Comparison of ENCODE assay signal across 25 mouse cellular contexts in the genomic region with DNA sequence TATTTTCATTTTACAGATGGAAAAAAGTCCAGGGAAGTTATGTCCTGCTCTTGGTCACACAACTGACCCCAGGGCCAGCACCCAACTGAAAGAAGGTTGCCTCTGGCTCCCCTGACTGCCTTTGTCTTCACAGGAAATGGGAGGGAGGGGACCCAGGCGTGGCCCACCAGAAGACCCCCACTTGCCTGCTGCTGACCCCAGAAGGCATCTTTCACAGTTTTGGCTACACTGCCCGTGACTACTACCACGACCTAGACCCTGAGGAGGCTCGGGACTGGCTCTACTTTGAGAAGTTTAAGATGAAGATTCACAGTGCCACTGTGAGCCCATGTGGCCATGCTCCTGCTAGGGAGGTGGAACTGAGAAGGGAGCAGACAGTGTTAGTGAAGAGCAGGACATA. TPM values are rescaled to one million over a fixed set of nuclear protein-coding genes. Genes with fewer than 3 reads are reported as not detected.
A peak's percentile ranks its signal among the peaks of the same experiment; 100 is the strongest.
DNase-seq lines count a peak whose midpoint lies in the region; ATAC-seq and TF ChIP-seq lines count a peak whose summit lies in the region.
"Had no signal": no experiment of that assay in that cellular context is flagged by ENCODE, and none has a peak within 500 bp of the region (broad histone marks: within the 10 kb centered on the region; RNA-seq: fewer than 3 reads in every experiment).

No protein-coding gene starts in this region.

- no peaks in the 10 kb centered on the region for H3K9me3 ChIP-seq in heart, embryonic 11.5 days (replicated peaks; ENCODE audit: control insufficient read depth, low read length)
- no peaks in the 10 kb centered on the region for H3K9me3 ChIP-seq in liver, embryonic 15.5 days (replicated peaks)
- H3K9me3 ChIP-seq: forebrain, embryonic 12.5 days; G1E; hindbrain, embryonic 13.5 days; limb, embryonic 12.5 days; midbrain, embryonic 10.5 days had no signal

- no peak overlapping the region for H3K27ac ChIP-seq in heart, embryonic 11.5 days (ENCODE audit: low read depth, low read length)
- H3K27ac ChIP-seq in kidney, adult 2 months (ENCODE audit: insufficient read depth, low read depth, low read length), result no peak overlapping the region
- peak overlapping the region; percentile 98 for H3K27ac ChIP-seq in liver, embryonic 15.5 days (replicated peaks)
- H3K27ac ChIP-seq: forebrain, embryonic 12.5 days; hindbrain, embryonic 13.5 days; limb, embryonic 12.5 days; midbrain, embryonic 10.5 days had no signal

- no peak overlapping the region for H3K4me2 ChIP-seq in heart, embryonic 11.5 days
- H3K4me2 ChIP-seq in liver, embryonic 15.5 days, result no peak overlapping the region
- H3K4me2 ChIP-seq: forebrain, embryonic 12.5 days; hindbrain, embryonic 13.5 days; limb, embryonic 12.5 days; lung, embryonic 14.5 days had no signal

- WGBS in heart, embryonic 11.5 days (ENCODE audit: insufficient replicate concordance), result 81% methylated on average over 4 of the region's 4 CpGs
- WGBS in kidney, adult 2 months, result 85% methylated on average over 4 of the region's 4 CpGs
- 71% methylated on average over 4 of the region's 4 CpGs for WGBS in liver, embryonic 15.5 days (ENCODE audit: insufficient replicate concordance)

- H3K27me3 ChIP-seq in heart, embryonic 11.5 days (ENCODE audit: control insufficient read depth, insufficient read depth, low read length), result no peaks in the 10 kb centered on the region; the same call in 1 of the 2 replicates
- H3K27me3 ChIP-seq in kidney, adult 2 months (replicated peaks; ENCODE audit: control insufficient read depth, insufficient read depth, low read length), result no peaks in the 10 kb centered on the region
- H3K27me3 ChIP-seq in liver, embryonic 15.5 days, result no peaks in the 10 kb centered on the region
- H3K27me3 ChIP-seq: forebrain, embryonic 12.5 days; hindbrain, embryonic 13.5 days; limb, embryonic 12.5 days had no signal

- ATAC-seq in heart, embryonic 11.5 days (replicated peaks; ENCODE audit: insufficient number of reproducible peaks, low FRiP score, low TSS enrichment), result no peak
- no peak for ATAC-seq in liver, embryonic 15.5 days (ENCODE audit: insufficient read depth)
- ATAC-seq: activated CD4-positive, CD25-positive, alpha-beta regulatory T cell, adult 4 months had no signal

- no peak overlapping the region for H3K4me3 ChIP-seq in heart, embryonic 11.5 days (ENCODE audit: low read depth, low read length)
- no peak overlapping the region for H3K4me3 ChIP-seq in kidney, adult 2 months (ENCODE audit: insufficient read depth, low read depth, low read length)
- H3K4me3 ChIP-seq in liver, embryonic 15.5 days (replicated peaks), result no peak overlapping the region
- H3K4me3 ChIP-seq: forebrain, embryonic 12.5 days; hindbrain, embryonic 13.5 days; limb, embryonic 12.5 days; midbrain, embryonic 10.5 days had no signal

- DNase-seq in heart, adult 11 months, result peak; percentile 90
- peak; percentile 1 for DNase-seq in kidney, adult 11 months
- DNase-seq in kidney, adult 2 months, result no peak
- DNase-seq in right cerebral cortex, postnatal 25 days, result peak; percentile 0
- no peak for DNase-seq in right cerebral cortex, postnatal 4 days
- DNase-seq: adrenal gland, postnatal 10 days; cerebellum, adult 9-11 months; lung, embryonic 14.5 days; thymus, postnatal 36 days had no signal

- TF ChIP-seq POLR2A in kidney, adult 2 months (IDR thresholded peaks at IDR 0.05; ENCODE audit: low read depth, low read length), result no peak

- peaks cover 46% of the 10 kb centered on the region for H3K4me1 ChIP-seq in heart, embryonic 11.5 days (ENCODE audit: control insufficient read depth, insufficient read depth, low read length)
- H3K4me1 ChIP-seq in kidney, adult 2 months (ENCODE audit: control insufficient read depth, insufficient read depth, low read length), result 0 out of 2 replicates have a peak, but pooled peaks cover 2% of the 10 kb centered on the region
- peaks cover 82% of the 10 kb centered on the region for H3K4me1 ChIP-seq in liver, embryonic 15.5 days (replicated peaks)

- no peak overlapping the region for H3K9ac ChIP-seq in heart, embryonic 11.5 days (ENCODE audit: low read depth, low read length)
- no peak overlapping the region for H3K9ac ChIP-seq in liver, embryonic 15.5 days
- H3K9ac ChIP-seq: forebrain, embryonic 12.5 days; hindbrain, embryonic 13.5 days; limb, embryonic 12.5 days; lung, embryonic 14.5 days had no signal

- H3K36me3 ChIP-seq in heart, embryonic 11.5 days (ENCODE audit: control insufficient read depth, insufficient read depth, low read length), result peaks cover 2% of the 10 kb centered on the region; the same call in 1 of the 2 replicates
- no peaks in the 10 kb centered on the region for H3K36me3 ChIP-seq in kidney, adult 2 months (ENCODE audit: control insufficient read depth, insufficient read depth, low read length)
- peaks cover 6% of the 10 kb centered on the region for H3K36me3 ChIP-seq in liver, embryonic 15.5 days (replicated peaks)

- TF ChIP-seq CTCF in kidney, adult 2 months (conservative IDR thresholded peaks at IDR 0.05; ENCODE audit: insufficient read depth, insufficient read length, low read depth, low read length), result no peak

RNA-seq across cellular contexts. Expression of a gene that starts 5.0 kb away (rescaled TPM):
- polyA plus RNA-seq in heart, embryonic 11.5 days (2014; fragmentation: Nextera tagmentation; extraction: Ambion mirVana), result not detected in 2 replicates
- not detected in 2 replicates for polyA plus RNA-seq in kidney, adult 2 months (2012; rRNA removed)
- not detected in 2 replicates for polyA plus RNA-seq in liver, embryonic 15.5 days (2015; fragmentation: Nextera tagmentation; extraction: Ambion mirVana)
- polyA plus RNA-seq: activated CD4-positive, CD25-positive, alpha-beta regulatory T cell, adult 4 months; cortical plate, adult 2 months; embryonic facial prominence, embryonic 11.5 days; forebrain, embryonic 12.5 days; G1E; heart, embryonic 14.5 days; hindbrain, embryonic 13.5 days; intestine, embryonic 14.5 days; kidney, embryonic 14.5 days; large intestine, adult 2 months; limb, embryonic 12.5 days; lung, embryonic 14.5 days; midbrain, embryonic 10.5 days; midbrain, postnatal 0 days; testis, adult 2 months had no signal

RNA-seq across cellular contexts. Expression of a gene that starts 11.2 kb away (rescaled TPM):
- 5.6 and 6.3 TPM in 2 replicates for polyA plus RNA-seq in heart, embryonic 11.5 days (2014; fragmentation: Nextera tagmentation; extraction: Ambion mirVana)
- 7.8 and 8.4 TPM in 2 replicates for polyA plus RNA-seq in kidney, adult 2 months (2012; rRNA removed)
- polyA plus RNA-seq in liver, embryonic 15.5 days (2015; fragmentation: Nextera tagmentation; extraction: Ambion mirVana), result 1.8 and 1.9 TPM in 2 replicates

RNA-seq across cellular contexts. Expression of a gene that starts 21.6 kb away (rescaled TPM):
- polyA plus RNA-seq in heart, embryonic 11.5 days (2014; fragmentation: Nextera tagmentation; extraction: Ambion mirVana), result 83.0 and 83.4 TPM in 2 replicates
- 107 and 112 TPM in 2 replicates for polyA plus RNA-seq in kidney, adult 2 months (2012; rRNA removed)
- 135 and 147 TPM in 2 replicates for polyA plus RNA-seq in liver, embryonic 15.5 days (2015; fragmentation: Nextera tagmentation; extraction: Ambion mirVana)

RNA-seq across cellular contexts. Expression of a gene that starts 41.6 kb away (rescaled TPM):
- 4.1 and 4.6 TPM in 2 replicates for polyA plus RNA-seq in heart, embryonic 11.5 days (2014; fragmentation: Nextera tagmentation; extraction: Ambion mirVana)
- 95.3 and 105 TPM in 2 replicates for polyA plus RNA-seq in kidney, adult 2 months (2012; rRNA removed)
- polyA plus RNA-seq in liver, embryonic 15.5 days (2015; fragmentation: Nextera tagmentation; extraction: Ambion mirVana), result 4.1 and 5.4 TPM in 2 replicates

RNA-seq across cellular contexts. Expression of a gene that starts 48.5 kb away (rescaled TPM):
- 41.1 and 41.8 TPM in 2 replicates for polyA plus RNA-seq in heart, embryonic 11.5 days (2014; fragmentation: Nextera tagmentation; extraction: Ambion mirVana)
- polyA plus RNA-seq in kidney, adult 2 months (2012; rRNA removed), result 12.9 TPM in 2 replicates
- 236 and 279 TPM in 2 replicates for polyA plus RNA-seq in liver, embryonic 15.5 days (2015; fragmentation: Nextera tagmentation; extraction: Ambion mirVana)

Comparison
In these comparisons a context has a peak if more than half of its experiments do, and no peak if none do; other contexts are left out.
1. DNase-seq: peak in heart, adult 11 months (single experiment), kidney, adult 11 months (single experiment) and right cerebral cortex, postnatal 25 days (single experiment); none in kidney, adult 2 months (single experiment) and right cerebral cortex, postnatal 4 days (single experiment).